Mouse (Mus musculus) MEL (cell line): Measurements from ENCODE around the gene Cfd. TPM values are rescaled to one million over a fixed set of nuclear protein-coding genes. Genes with fewer than 3 reads are reported as not detected.

Experiments
- DNase-seq: peaks from one replicate; pipeline ENCODE4 v3.0.0; 2011; ENCODE audit warnings: low read depth, low spot score
- H3K27ac ChIP-seq: 2 replicates; pipeline ENCODE4 v1.5.1; 2012; ENCODE audit warnings: low read depth, mild to moderate bottlenecking, control low read depth, low read length, moderate library complexity; ENCODE audit not compliant: control insufficient read depth
- H3K27me3 ChIP-seq, 2 experiments: fragments of 150-350 bp in 1 of 2; sonication (generic) in 1 of 2; 2 replicates each; pipeline ENCODE4 v1.6.1; 2012; ENCODE audit warnings: low read length in 2 of 2, mild to moderate bottlenecking in 2 of 2, improper control_type of control experiment in 1 of 2, moderate library complexity in 1 of 2; ENCODE audit not compliant: insufficient read depth in 2 of 2, control insufficient read depth in 1 of 2
- H3K36me3 ChIP-seq, 2 experiments: 2 replicates each; pipeline ENCODE4 v1.6.1; 2012 to 2014; ENCODE audit warnings: low read length in 2 of 2, improper control_type of control experiment in 1 of 2, inconsistent platforms in 1 of 2, mild to moderate bottlenecking in 1 of 2; ENCODE audit not compliant: insufficient read depth in 2 of 2, control insufficient read depth in 1 of 2
- H3K4me1 ChIP-seq, 2 experiments: fragments of 150-350 bp in 1 of 2; sonication (generic) in 1 of 2; 2 replicates each; pipeline ENCODE4 v1.6.1; 2012; ENCODE audit warnings: low read length in 2 of 2, improper control_type of control experiment in 1 of 2, mild to moderate bottlenecking in 1 of 2; ENCODE audit not compliant: insufficient read depth in 2 of 2, control insufficient read depth in 1 of 2
- H3K4me3 ChIP-seq, 2 experiments: fragments of 150-350 bp in 1 of 2; sonication (generic) in 1 of 2; 2 replicates each; pipeline ENCODE4 v1.5.1; 2012; ENCODE audit warnings: low read depth in 2 of 2, low read length in 2 of 2, mild to moderate bottlenecking in 2 of 2, moderate library complexity in 2 of 2, control low read depth in 1 of 2, improper control_type of control experiment in 1 of 2; ENCODE audit not compliant: control insufficient read depth in 1 of 2, insufficient read depth in 1 of 2
- H3K79me2 ChIP-seq: 2 replicates; pipeline ENCODE4 v1.6.1; 2012; ENCODE audit warnings: mild to moderate bottlenecking, low read length, moderate library complexity; ENCODE audit not compliant: control insufficient read depth, poor library complexity, insufficient read depth
- H3K9ac ChIP-seq: 2 replicates; pipeline ENCODE4 v1.6.1; 2012; ENCODE audit warnings: low read depth, mild to moderate bottlenecking, control low read depth, low read length, moderate library complexity; ENCODE audit not compliant: control insufficient read depth, poor library complexity, severe bottlenecking
- H3K9me3 ChIP-seq: fragments of 150-350 bp; sonication (generic); replicated peaks from 2 replicates; pipeline ENCODE4 v1.6.1; 2012; ENCODE audit warnings: mild to moderate bottlenecking, low read length, improper control_type of control experiment, moderate library complexity; ENCODE audit not compliant: insufficient read depth
- BHLHE40 ChIP-seq: IDR thresholded peaks from 2 replicates; pipeline ENCODE4 v1.6.1; 2012; ENCODE audit warnings: low read depth, mild to moderate bottlenecking, inconsistent platforms, low read length, improper control_type of control experiment, borderline replicate concordance
- CHD2 ChIP-seq: IDR thresholded peaks from 2 replicates; pipeline ENCODE4 v1.6.1; 2011; ENCODE audit warnings: low read length, improper control_type of control experiment
- E2F4 ChIP-seq: IDR thresholded peaks from 2 replicates; pipeline ENCODE4 v1.6.1; 2011; ENCODE audit warnings: low read depth, low read length, improper control_type of control experiment, borderline replicate concordance
- ELF1 ChIP-seq: IDR thresholded peaks from 2 replicates; pipeline ENCODE4 v1.6.1; 2014; ENCODE audit warnings: low read depth, mild to moderate bottlenecking, inconsistent platforms, low read length, improper control_type of control experiment, moderate library complexity
- GATA1 ChIP-seq: IDR thresholded peaks from 2 replicates; pipeline ENCODE4 v1.6.1; 2011; ENCODE audit warnings: low read depth, low read length, improper control_type of control experiment
- MAX ChIP-seq: IDR thresholded peaks from 2 replicates; pipeline ENCODE4 v1.6.1; 2011; ENCODE audit warnings: low read length, improper control_type of control experiment
- MXI1 ChIP-seq: IDR thresholded peaks from 2 replicates; pipeline ENCODE4 v1.6.1; 2011; ENCODE audit warnings: mild to moderate bottlenecking, low read depth, low read length, improper control_type of control experiment
- NRF1 ChIP-seq: IDR thresholded peaks from 2 replicates; pipeline ENCODE4 v1.6.1; 2014; ENCODE audit warnings: low read depth, mild to moderate bottlenecking, inconsistent platforms, low read length, improper control_type of control experiment, moderate library complexity; ENCODE audit not compliant: poor library complexity, insufficient read depth, severe bottlenecking
- POLR2A ChIP-seq, 2 experiments: IDR thresholded peaks; 2 replicates each; pipeline ENCODE4 v1.6.1; 2011 to 2012; ENCODE audit warnings: low read length in 2 of 2, mild to moderate bottlenecking in 2 of 2, control low read depth in 1 of 2, improper control_type of control experiment in 1 of 2, low read depth in 1 of 2, moderate library complexity in 1 of 2; ENCODE audit not compliant: control insufficient read depth in 1 of 2, insufficient read depth in 1 of 2, poor library complexity in 1 of 2
- POLR2AphosphoS5 ChIP-seq: IDR thresholded peaks from 2 replicates; pipeline ENCODE4 v1.6.1; 2012; ENCODE audit warnings: low read depth, borderline replicate concordance, mild to moderate bottlenecking, inconsistent platforms, low read length, moderate library complexity, mixed read lengths
- RAD21 ChIP-seq: IDR thresholded peaks from 2 replicates; pipeline ENCODE4 v1.6.1; 2011; ENCODE audit warnings: mild to moderate bottlenecking, low read depth, low read length, improper control_type of control experiment
- RCOR1 ChIP-seq: IDR thresholded peaks from 2 replicates; pipeline ENCODE4 v1.6.1; 2012; ENCODE audit warnings: low read depth, mild to moderate bottlenecking, inconsistent platforms, low read length, improper control_type of control experiment
- SIN3A ChIP-seq: IDR thresholded peaks from 2 replicates; pipeline ENCODE4 v1.6.1; 2012; ENCODE audit warnings: low read length, improper control_type of control experiment, inconsistent platforms
- SMC3 ChIP-seq: IDR thresholded peaks from 2 replicates; pipeline ENCODE4 v1.6.1; 2011; ENCODE audit warnings: low read depth, low read length, improper control_type of control experiment
- TAL1 ChIP-seq: IDR thresholded peaks from 2 replicates; pipeline ENCODE4 v1.6.1; 2012; ENCODE audit warnings: mild to moderate bottlenecking, inconsistent platforms, low read length, moderate library complexity, mixed read lengths
- TCF12 ChIP-seq: IDR thresholded peaks from 2 replicates; pipeline ENCODE4 v1.6.1; 2014; ENCODE audit warnings: low read depth, mild to moderate bottlenecking, inconsistent platforms, low read length, improper control_type of control experiment, moderate library complexity
- UBTF ChIP-seq: IDR thresholded peaks from 2 replicates; pipeline ENCODE4 v1.6.1; 2012; ENCODE audit warnings: low read depth, mild to moderate bottlenecking, inconsistent platforms, low read length, improper control_type of control experiment, moderate library complexity, borderline replicate concordance; ENCODE audit not compliant: insufficient read depth
- USF2 ChIP-seq, 2 experiments: IDR thresholded peaks; 2 replicates each; pipeline ENCODE4 v1.6.1; 2011 to 2012; ENCODE audit warnings: improper control_type of control experiment in 2 of 2, low read length in 2 of 2, borderline replicate concordance in 1 of 2, inconsistent platforms in 1 of 2, low read depth in 1 of 2, mild to moderate bottlenecking in 1 of 2; ENCODE audit not compliant: insufficient read depth in 1 of 2
- ZMIZ1 ChIP-seq: IDR thresholded peaks from 2 replicates; pipeline ENCODE4 v1.6.1; 2012; ENCODE audit warnings: low read depth, mild to moderate bottlenecking, inconsistent platforms, low read length, improper control_type of control experiment, moderate library complexity
- ZNF384 ChIP-seq: IDR thresholded peaks from 2 replicates; pipeline ENCODE4 v1.6.1; 2012; ENCODE audit warnings: low read depth, mild to moderate bottlenecking, inconsistent platforms, low read length, improper control_type of control experiment
- polyA plus RNA-seq, 2 experiments: library from polyadenylated mRNA; stranded (reverse) in 1 of 2; unstranded in 1 of 2; fragments of >175 nt in 1 of 2; fragments of >200 nt in 1 of 2; gene quantifications; 2 replicates each; pipeline versions ENCODE4 v1.2.1 to v1.2.4; 2012; ENCODE audit warnings: low replicate concordance in 2 of 2, low read depth in 1 of 2; ENCODE audit not compliant: insufficient read length in 2 of 2, insufficient read depth in 1 of 2, missing spikeins in 1 of 2
- total RNA-seq: library from RNA; depleted of rRNA; stranded (reverse); fragments of 300-350 nt; gene quantifications from 2 replicates; pipeline ENCODE4 v1.2.3, GENCODE M21; 2012

The Cfd gene
- total and polyA plus RNA-seq, 3 experiments: 0.21 TPM; not detected in 2

DNA sequence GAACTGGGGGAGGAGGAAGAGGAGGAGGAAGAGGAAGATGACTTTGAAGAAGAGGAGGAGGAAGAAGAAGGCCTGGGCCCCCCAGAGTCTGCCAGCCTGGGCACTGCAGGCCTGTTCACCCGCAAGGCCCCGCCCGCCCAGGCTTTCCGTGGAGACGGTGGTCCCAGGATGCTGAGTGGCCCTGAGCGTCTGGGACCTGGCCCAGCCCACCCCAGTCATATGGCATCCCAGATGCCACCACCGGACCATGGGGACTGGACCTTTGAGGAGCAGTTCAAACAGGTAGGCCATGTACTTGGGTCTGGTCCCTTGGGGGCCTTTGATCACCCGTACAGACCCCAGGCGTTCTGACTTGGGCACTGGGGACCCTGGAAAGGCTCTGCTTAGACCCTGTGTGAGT, 41.1 kb downstream of the Cfd start:
- no peaks in the 10 kb centered on the region for H3K36me3 ChIP-seq
- no peak overlapping the region for H3K9ac ChIP-seq
- no peak overlapping the region for H3K4me3 ChIP-seq
- H3K9me3 ChIP-seq: no peaks in the 10 kb centered on the region
- H3K27me3 ChIP-seq: no peaks in the 10 kb centered on the region
- H3K79me2 ChIP-seq: peaks cover 9% of the 10 kb centered on the region
- DNase-seq: no peak
- TF ChIP-seq E2F4 (no peak), POLR2AphosphoS5 (no peak), GATA1 (no peak), RAD21 (no peak), TCF12 (no peak), POLR2A (IDR thresholded peaks at IDR 0.05; ENCODE audit: control insufficient read depth in 1 of 2, insufficient read depth in 1 of 2, low read depth in 1 of 2, low read length in 2 of 2, poor library complexity in 1 of 2) (no peak), ELF1 (no peak), NRF1 (no peak), USF2 (IDR thresholded peaks at IDR 0.05; ENCODE audit: borderline replicate concordance in 1 of 2, insufficient read depth in 1 of 2, low read depth in 1 of 2, low read length in 2 of 2) (no peak), ZMIZ1 (no peak), UBTF (no peak)
- no peaks in the 10 kb centered on the region for H3K4me1 ChIP-seq
- no peak overlapping the region for H3K27ac ChIP-seq

DNA sequence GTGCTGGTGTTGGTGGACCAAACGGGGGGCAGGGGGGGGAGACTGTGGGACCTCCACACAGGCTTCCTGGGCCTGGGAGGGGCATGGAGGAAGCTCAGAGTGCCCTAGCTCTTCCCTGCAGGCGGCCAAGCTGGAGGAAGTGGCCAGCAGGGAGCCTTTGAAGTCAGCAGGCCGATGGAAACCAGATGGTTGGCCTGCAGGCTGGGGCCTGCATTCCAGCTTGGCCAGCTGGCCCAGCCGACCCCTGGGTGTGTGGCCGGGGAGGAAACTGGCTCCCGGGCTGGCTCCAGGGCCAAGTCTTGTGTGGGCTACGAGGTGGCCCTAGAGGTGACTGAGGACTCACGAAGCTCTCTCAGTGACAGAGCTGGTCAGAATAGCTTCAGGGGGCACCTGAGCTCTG, 42.1 kb downstream of the Cfd start:
- Histone ChIP-seq H3K79me2 (peaks cover 3% of the 10 kb centered on the region; the same call in 1 of the 2 replicates), H3K4me1 (no peaks in the 10 kb centered on the region), H3K27me3 (no peaks in the 10 kb centered on the region), H3K4me3 (no peak overlapping the region), H3K27ac (no peak overlapping the region), H3K36me3 (no peaks in the 10 kb centered on the region), H3K9me3 (no peaks in the 10 kb centered on the region)
- no peak for DNase-seq
- TF ChIP-seq ZNF384 (no peak), MXI1 (no peak)
- TF ChIP-seq, all 39 proteins: peak for 0
- H3K9ac ChIP-seq: no peak overlapping the region

DNA sequence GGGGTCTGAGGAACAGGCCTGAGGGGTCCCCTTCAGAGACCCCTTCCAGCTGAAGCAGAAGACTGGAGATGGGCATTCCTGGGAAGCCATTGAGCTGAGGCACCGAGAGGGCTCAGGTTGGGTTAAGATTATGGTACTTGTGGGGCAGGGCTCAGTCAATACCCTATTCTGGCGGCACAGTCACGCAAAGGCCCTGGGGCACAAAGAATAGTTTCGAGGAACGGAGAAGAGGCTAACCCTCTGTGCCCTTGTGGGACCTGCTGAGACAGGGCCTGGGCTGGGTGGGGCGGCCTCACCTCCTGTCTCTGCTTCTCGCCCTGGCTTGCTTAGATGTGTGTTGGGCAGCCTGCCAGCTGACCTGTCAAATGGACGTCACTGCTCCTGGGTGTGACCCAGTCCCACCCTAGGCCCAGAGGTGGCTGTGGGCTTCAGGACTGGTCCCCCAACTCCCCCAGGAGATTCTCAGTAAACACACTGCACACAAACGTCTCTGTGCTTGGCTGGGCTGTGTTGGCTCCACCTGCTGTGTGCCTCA, 42.6 kb downstream of the Cfd start:
- Histone ChIP-seq H3K9ac (no peak overlapping the region), H3K79me2 (no peaks in the 10 kb centered on the region), H3K36me3 (no peaks in the 10 kb centered on the region), H3K27ac (no peak overlapping the region), H3K4me1 (no peaks in the 10 kb centered on the region), H3K4me3 (no peak overlapping the region), H3K27me3 (no peaks in the 10 kb centered on the region)
- no peak for DNase-seq
- no peak for TF ChIP-seq SIN3A
- TF ChIP-seq CHD2: no peak
- TF ChIP-seq TAL1: no peak
- no peak for TF ChIP-seq RCOR1
- TF ChIP-seq POLR2A (IDR thresholded peaks at IDR 0.05; ENCODE audit: control insufficient read depth in 1 of 2, insufficient read depth in 1 of 2, low read depth in 1 of 2, low read length in 2 of 2, poor library complexity in 1 of 2): no peak
- no peak for TF ChIP-seq BHLHE40
- no peak for TF ChIP-seq SMC3
- TF ChIP-seq MAX: no peak
- TF ChIP-seq, all 39 proteins: peak for 0
- no peaks in the 10 kb centered on the region for H3K9me3 ChIP-seq
